Mouse (Mus musculus) thymus, adult 2 months (tissue): Measurements from ENCODE around the gene Lypd6b. TPM values are rescaled to one million over a fixed set of nuclear protein-coding genes. Genes with fewer than 3 reads are reported as not detected.

ENCODE experiments used
- DNase-seq: peaks from one replicate; pipeline ENCODE4 v3.0.0; 2021
- H3K27ac ChIP-seq: fragments of 200-500 bp; 2 replicates; pipeline ENCODE4 v1.5.1; 2012; ENCODE audit warnings: low read length, control low read depth; ENCODE audit not compliant: control insufficient read depth, insufficient read depth
- H3K27me3 ChIP-seq: fragments of 200-500 bp; 2 replicates; pipeline ENCODE4 v1.6.1; 2012; ENCODE audit warnings: mild to moderate bottlenecking, low read length, moderate library complexity, mixed read lengths; ENCODE audit not compliant: control insufficient read depth, insufficient read depth
- H3K36me3 ChIP-seq: fragments of 200-500 bp; 2 replicates; pipeline ENCODE4 v1.6.1; 2012; ENCODE audit warnings: mild to moderate bottlenecking, low read length, moderate library complexity; ENCODE audit not compliant: control insufficient read depth, insufficient read depth
- H3K4me1 ChIP-seq: fragments of 200-500 bp; replicated peaks from 2 replicates; pipeline ENCODE4 v1.6.1; 2012; ENCODE audit warnings: low read length; ENCODE audit not compliant: control insufficient read depth, insufficient read depth
- H3K4me3 ChIP-seq: fragments of 200-500 bp; 2 replicates; pipeline ENCODE4 v1.5.1; 2012; ENCODE audit warnings: mild to moderate bottlenecking, low read length, control low read depth, moderate library complexity; ENCODE audit not compliant: control insufficient read depth, insufficient read depth
- CTCF ChIP-seq: fragments of 200-500 bp; IDR thresholded peaks from 2 replicates; pipeline ENCODE4 v1.5.1; 2012; ENCODE audit warnings: mild to moderate bottlenecking, control low read depth, low read length, moderate library complexity, borderline replicate concordance; ENCODE audit not compliant: control insufficient read depth, poor library complexity, insufficient read depth; ENCODE audit errors: extremely low read depth
- POLR2A ChIP-seq: fragments of 200-500 bp; IDR thresholded peaks from 2 replicates; pipeline ENCODE4 v1.6.1; 2012; ENCODE audit warnings: mild to moderate bottlenecking, low read length, control low read depth, moderate library complexity; ENCODE audit not compliant: control insufficient read depth, poor library complexity, insufficient read depth; ENCODE audit errors: extremely low read depth
- WGBS: fragments of 180-500 bp; shearing (Covaris S2); methylation state at CpG from one replicate; pipeline ENCODE4 v1.1.7; 2018; 5-methylcytosine and 5-hydroxymethylcytosine counted together
- polyA plus RNA-seq: library from polyadenylated mRNA; depleted of rRNA; stranded (reverse); fragments of >200 nt; gene quantifications from 2 replicates; pipeline ENCODE4 v1.2.3, GENCODE M21; 2012; rRNA removed

Gene Lypd6b
- polyA plus RNA-seq: 5.8 and 6.0 TPM in 2 replicates

DNA sequence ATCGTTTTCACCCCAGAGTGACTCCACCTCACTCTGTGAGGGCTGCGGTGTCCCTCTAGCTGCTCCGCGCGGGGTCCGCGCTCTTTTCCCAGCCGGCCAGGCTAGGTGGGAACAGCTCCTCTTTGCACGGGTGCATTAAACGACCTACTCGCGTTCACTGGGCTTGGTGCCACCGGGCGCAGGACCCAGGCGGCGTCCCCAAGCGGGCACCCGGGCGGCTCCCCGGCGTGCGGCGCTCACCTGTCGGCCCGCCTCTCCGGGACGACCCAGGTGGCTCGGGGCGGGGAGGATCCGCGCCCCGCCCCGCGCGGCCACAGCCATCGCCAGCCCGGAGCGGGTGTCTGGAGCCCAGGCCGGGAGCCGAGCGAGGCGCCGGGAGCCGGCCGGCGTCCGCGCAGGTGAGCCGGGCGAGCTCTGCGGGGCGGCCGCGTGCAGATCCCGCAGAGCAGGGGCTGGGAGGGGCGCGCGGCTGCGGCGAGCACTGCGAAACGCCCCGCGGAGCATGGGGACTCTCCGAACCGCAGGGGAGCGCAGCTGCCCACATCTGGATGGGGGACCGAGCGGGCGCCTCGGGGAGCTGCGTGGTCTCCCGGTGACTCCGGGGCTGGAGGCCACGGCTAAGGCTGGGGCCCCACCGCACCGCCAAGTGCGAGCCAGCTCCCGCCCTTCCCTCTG, at the start of gene Lypd6b:
Lypd6b (plus strand) TSS at position 313 of the 675 bp plus-strand sequence.
- peak; percentile 14 for DNase-seq
- H3K4me3 ChIP-seq: peak within 1 kb of the TSS; percentile 29
- peaks cover 5% of the 10 kb centered on the region; the same call in 1 of the 2 replicates for H3K27me3 ChIP-seq
- H3K4me1 ChIP-seq: peaks cover 10% of the 10 kb centered on the region; the same call in 1 of the 2 replicates
- no peak within 1 kb of the TSS for H3K27ac ChIP-seq
- TF ChIP-seq POLR2A (no peak), CTCF (no peak)
- no peaks in the 10 kb centered on the region for H3K36me3 ChIP-seq
- WGBS: 4% methylated on average over 79 of the region's 79 CpGs

DNA sequence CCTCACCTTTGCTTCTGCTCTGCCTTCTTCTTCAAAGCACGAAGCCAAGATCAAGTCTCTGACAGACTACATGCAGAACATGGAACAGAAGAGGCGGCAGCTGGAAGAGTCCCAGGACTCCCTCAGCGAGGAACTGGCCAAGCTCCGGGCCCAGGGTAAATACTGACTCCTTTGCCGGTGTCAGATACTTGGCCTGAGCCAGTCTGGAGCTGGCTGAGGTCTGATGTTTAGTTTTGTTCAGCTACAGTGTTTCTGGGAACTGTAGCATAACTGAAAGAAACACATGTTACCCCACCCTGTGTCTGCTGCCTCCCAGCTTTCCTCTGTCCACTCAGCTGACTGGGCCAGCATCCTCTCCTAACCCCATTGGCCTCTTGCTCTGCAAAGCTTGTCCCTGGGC, 48.4 kb upstream of the Lypd6b start:
- Histone ChIP-seq H3K4me1 (peaks cover 17% of the 10 kb centered on the region), H3K27me3 (no peaks in the 10 kb centered on the region), H3K36me3 (no peaks in the 10 kb centered on the region), H3K4me3 (no peak overlapping the region), H3K27ac (no peak overlapping the region)
- no peak for DNase-seq
- no peak for TF ChIP-seq POLR2A
- no peak for TF ChIP-seq CTCF
- WGBS: 83% methylated on average over 5 of the region's 5 CpGs

GRCm38 (mm10) chr2:49741026-49741425, 46.5 kb upstream of the Lypd6b start:
- WGBS: 94% methylated on average over 6 of the region's 6 CpGs
- Histone ChIP-seq H3K27me3 (no peaks in the 10 kb centered on the region), H3K36me3 (no peaks in the 10 kb centered on the region), H3K27ac (no peak overlapping the region), H3K4me1 (peaks cover 16% of the 10 kb centered on the region), H3K4me3 (no peak overlapping the region)
- no peak for DNase-seq
- TF ChIP-seq CTCF (no peak), POLR2A (no peak)

DNA sequence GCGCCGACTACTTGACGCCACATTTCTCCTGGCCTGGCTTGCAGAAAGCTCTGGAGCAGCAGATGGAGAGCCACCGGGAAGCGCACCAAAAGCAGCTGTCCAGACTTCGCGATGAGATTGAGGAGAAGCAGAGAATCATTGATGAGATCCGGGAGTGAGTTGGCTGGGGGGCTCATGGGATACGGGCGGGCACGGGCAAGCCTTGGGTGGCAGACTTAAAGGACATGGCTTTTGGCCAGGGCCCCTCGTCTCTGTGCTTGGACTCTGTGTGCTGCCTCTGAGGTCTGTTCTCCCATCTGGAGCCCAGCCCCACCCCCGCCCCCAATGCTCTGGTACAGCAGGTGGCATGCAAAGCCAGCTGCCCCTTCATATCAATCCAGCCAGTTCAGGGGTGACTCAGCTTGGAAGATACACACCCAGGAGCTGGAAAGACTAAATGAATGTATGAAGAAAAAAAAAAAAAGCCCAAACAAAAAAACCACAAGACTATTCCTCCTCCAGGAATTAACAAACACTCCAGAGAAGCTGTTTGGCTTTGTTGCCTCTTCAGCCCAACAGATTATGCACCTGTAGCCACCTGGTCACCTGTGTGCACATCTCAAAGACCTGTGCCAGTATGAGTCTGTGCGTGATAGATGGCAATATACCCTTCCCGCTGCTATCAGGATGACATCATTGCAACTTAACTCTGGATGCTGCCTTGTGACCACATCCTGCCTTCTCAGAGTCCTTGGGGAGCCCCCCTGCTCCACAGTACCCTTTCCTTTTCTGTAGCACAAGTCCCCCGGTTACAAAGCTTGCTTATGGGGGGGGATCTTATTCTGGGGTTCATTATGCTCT, 45.4 kb upstream of the Lypd6b start:
- Histone ChIP-seq H3K4me1 (peaks cover 16% of the 10 kb centered on the region), H3K27me3 (no peaks in the 10 kb centered on the region), H3K4me3 (no peak overlapping the region), H3K27ac (no peak overlapping the region), H3K36me3 (no peaks in the 10 kb centered on the region)
- DNase-seq: no peak
- WGBS: 71% methylated on average over 16 of the region's 16 CpGs
- TF ChIP-seq CTCF (no peak), POLR2A (no peak)

GRCm38 (mm10) chr2:49742919-49743318, 44.6 kb upstream of the Lypd6b start:
- Histone ChIP-seq H3K27me3 (no peaks in the 10 kb centered on the region), H3K36me3 (no peaks in the 10 kb centered on the region), H3K27ac (no peak overlapping the region), H3K4me1 (peaks cover 16% of the 10 kb centered on the region), H3K4me3 (no peak overlapping the region)
- no peak for TF ChIP-seq POLR2A
- no peak for TF ChIP-seq CTCF
- DNase-seq: no peak
- 91% methylated on average over 4 of the region's 4 CpGs for WGBS

- no peak overlapping the region for H3K4me3 ChIP-seq
- TF ChIP-seq CTCF: no peak
- peaks cover 16% of the 10 kb centered on the region for H3K4me1 ChIP-seq
- 68% methylated on average over 6 of the region's 6 CpGs for WGBS
- no peak overlapping the region for H3K27ac ChIP-seq
- DNase-seq: no peak
- H3K36me3 ChIP-seq: no peaks in the 10 kb centered on the region
- no peaks in the 10 kb centered on the region for H3K27me3 ChIP-seq
Observed at GRCm38 (mm10) chr2:49743775-49744174, 43.7 kb upstream of the Lypd6b start.
